Mouse (Mus musculus): ENCODE results near the gene Crtc2. TPM values are rescaled to one million over a fixed set of nuclear protein-coding genes. Genes with fewer than 3 reads are reported as not detected.

Crtc2 gene
- total and polyA plus RNA-seq, 3 experiments: 9.6 to 68.9 (median 67.0) TPM

- Histone ChIP-seq H3K9me3 (replicated peaks) (no peaks in the 10 kb centered on the region), H3K27me3 (ENCODE audit: insufficient read depth, low read length) (peaks cover 22% of the 10 kb centered on the region), H3K4me1 (ENCODE audit: insufficient read depth, low read depth, low read length) (peaks cover 26% of the 10 kb centered on the region), H3K4me3 (ENCODE audit: low read depth, low read length) (no peak overlapping the region), H3K36me3 (replicated peaks) (peaks cover 3% of the 10 kb centered on the region)
- DNase-seq (ENCODE audit: low spot score): no peak
- no peak for ATAC-seq (ENCODE audit: extremely low read depth, insufficient number of reproducible peaks, low FRiP score, poor library complexity, severe bottlenecking)
- TF ChIP-seq GATA2 (IDR thresholded peaks at IDR 0.05; ENCODE audit: borderline replicate concordance, low read depth, low read length) (no peak), GATA1 (IDR thresholded peaks at IDR 0.05; ENCODE audit: borderline replicate concordance, low read length) (no peak), CTCF (IDR thresholded peaks at IDR 0.05; ENCODE audit: low read depth, low read length) (no peak), TAL1 (conservative IDR thresholded peaks at IDR 0.05; ENCODE audit: low read depth, low read length) (no peak), POLR2AphosphoS5 (IDR thresholded peaks at IDR 0.05; ENCODE audit: insufficient replicate concordance, low read depth, low read length) (no peak)
Observed at GRCm38 (mm10) chr3:90241251-90241650, 12.7 kb upstream of the Crtc2 start.

- Histone ChIP-seq H3K27me3 (ENCODE audit: insufficient read depth, low read length) (peaks cover 22% of the 10 kb centered on the region), H3K9me3 (replicated peaks) (no peaks in the 10 kb centered on the region), H3K4me1 (ENCODE audit: insufficient read depth, low read depth, low read length) (peaks cover 31% of the 10 kb centered on the region), H3K36me3 (replicated peaks) (no peaks in the 10 kb centered on the region), H3K4me3 (ENCODE audit: low read depth, low read length) (no peak overlapping the region)
- ATAC-seq (ENCODE audit: extremely low read depth, insufficient number of reproducible peaks, low FRiP score, poor library complexity, severe bottlenecking): no peak
- TF ChIP-seq GATA1 (IDR thresholded peaks at IDR 0.05; ENCODE audit: borderline replicate concordance, low read length) (no peak), CTCF (IDR thresholded peaks at IDR 0.05; ENCODE audit: low read depth, low read length) (no peak), TAL1 (conservative IDR thresholded peaks at IDR 0.05; ENCODE audit: low read depth, low read length) (no peak), POLR2AphosphoS5 (IDR thresholded peaks at IDR 0.05; ENCODE audit: insufficient replicate concordance, low read depth, low read length) (no peak), GATA2 (IDR thresholded peaks at IDR 0.05; ENCODE audit: borderline replicate concordance, low read depth, low read length) (no peak)
- DNase-seq (ENCODE audit: low spot score): no peak
Observed at GRCm38 (mm10) chr3:90241669-90242358, 12.1 kb upstream of the Crtc2 start.

- TF ChIP-seq GATA2 (IDR thresholded peaks at IDR 0.05; ENCODE audit: borderline replicate concordance, low read depth, low read length) (no peak), TAL1 (conservative IDR thresholded peaks at IDR 0.05; ENCODE audit: low read depth, low read length) (no peak), POLR2AphosphoS5 (IDR thresholded peaks at IDR 0.05; ENCODE audit: insufficient replicate concordance, low read depth, low read length) (no peak), CTCF (IDR thresholded peaks at IDR 0.05; ENCODE audit: low read depth, low read length) (no peak), GATA1 (IDR thresholded peaks at IDR 0.05; ENCODE audit: borderline replicate concordance, low read length) (no peak)
- ATAC-seq (ENCODE audit: extremely low read depth, insufficient number of reproducible peaks, low FRiP score, poor library complexity, severe bottlenecking) (no peak), DNase-seq (ENCODE audit: low spot score) (no peak)
- Histone ChIP-seq H3K4me3 (ENCODE audit: low read depth, low read length) (no peak within 1 kb of the TSS), H3K27me3 (ENCODE audit: insufficient read depth, low read length) (peaks cover 22% of the 10 kb centered on the region), H3K4me1 (ENCODE audit: insufficient read depth, low read depth, low read length) (peaks cover 37% of the 10 kb centered on the region), H3K36me3 (replicated peaks) (no peaks in the 10 kb centered on the region), H3K9me3 (replicated peaks) (no peaks in the 10 kb centered on the region)
Observed at GRCm38 (mm10) chr3:90242984-90243775, 10.8 kb upstream of the Crtc2 start, which contains the start of gene Creb3l4. Creb3l4 (minus strand) TSS chr3:90243512.

- no peak overlapping the region for H3K4me3 ChIP-seq (ENCODE audit: low read depth, low read length)
- TF ChIP-seq POLR2AphosphoS5 (IDR thresholded peaks at IDR 0.05; ENCODE audit: insufficient replicate concordance, low read depth, low read length) (no peak), CTCF (IDR thresholded peaks at IDR 0.05; ENCODE audit: low read depth, low read length) (no peak), GATA2 (IDR thresholded peaks at IDR 0.05; ENCODE audit: borderline replicate concordance, low read depth, low read length) (no peak), GATA1 (IDR thresholded peaks at IDR 0.05; ENCODE audit: borderline replicate concordance, low read length) (no peak), TAL1 (conservative IDR thresholded peaks at IDR 0.05; ENCODE audit: low read depth, low read length) (no peak)
Observed at GRCm38 (mm10) chr3:90245406-90245805, 8.6 kb upstream of the Crtc2 start.

GRCm38 (mm10) chr3:90247630-90247959 is 6.4 kb upstream of the Crtc2 start:
- Histone ChIP-seq H3K9me3 (replicated peaks) (no peaks in the 10 kb centered on the region), H3K4me3 (ENCODE audit: low read depth, low read length) (peak overlapping the region; percentile 75), H3K27me3 (ENCODE audit: insufficient read depth, low read length) (peaks cover 4% of the 10 kb centered on the region; the same call in 1 of the 2 replicates), H3K36me3 (replicated peaks) (peaks cover 30% of the 10 kb centered on the region), H3K4me1 (ENCODE audit: insufficient read depth, low read depth, low read length) (peaks cover 45% of the 10 kb centered on the region)
- DNase-seq (ENCODE audit: low spot score) (no peak), ATAC-seq (ENCODE audit: extremely low read depth, insufficient number of reproducible peaks, low FRiP score, poor library complexity, severe bottlenecking) (no peak)
- no peak for TF ChIP-seq GATA1 (IDR thresholded peaks at IDR 0.05; ENCODE audit: borderline replicate concordance, low read length)
- no peak for TF ChIP-seq POLR2AphosphoS5 (IDR thresholded peaks at IDR 0.05; ENCODE audit: insufficient replicate concordance, low read depth, low read length)
- TF ChIP-seq GATA2 (IDR thresholded peaks at IDR 0.05; ENCODE audit: borderline replicate concordance, low read depth, low read length): no peak
- TF ChIP-seq CTCF (IDR thresholded peaks at IDR 0.05; ENCODE audit: low read depth, low read length): no peak
- no peak for TF ChIP-seq TAL1 (conservative IDR thresholded peaks at IDR 0.05; ENCODE audit: low read depth, low read length)

More at GRCm38 (mm10) chr3:90245406-90245805, 8.6 kb upstream of the Crtc2 start:
- Histone ChIP-seq H3K9me3 (replicated peaks) (no peaks in the 10 kb centered on the region), H3K27me3 (ENCODE audit: insufficient read depth, low read length) (peaks cover 19% of the 10 kb centered on the region), H3K36me3 (replicated peaks) (peaks cover 13% of the 10 kb centered on the region), H3K4me1 (ENCODE audit: insufficient read depth, low read depth, low read length) (peaks cover 50% of the 10 kb centered on the region)
- no peak for ATAC-seq (ENCODE audit: extremely low read depth, insufficient number of reproducible peaks, low FRiP score, poor library complexity, severe bottlenecking)
- no peak for DNase-seq (ENCODE audit: low spot score)
